Mouse (Mus musculus): ENCODE data around the gene Large2.

- TF ChIP-seq CTCF (IDR thresholded peaks at IDR 0.05; ENCODE audit: insufficient read depth, low read depth, low read length) (no peak), POLR2A (IDR thresholded peaks at IDR 0.05; ENCODE audit: insufficient read depth, low read depth, low read length) (no peak)
These were observed 4.3 kb downstream of the Large2 start for GRCm38 (mm10) chr2:92370375-92370774.
